Mouse (Mus musculus) splenic B cell, adult 2 months (primary cell): ENCODE measurements around the gene Sec23b.
"Not testable (repeated sequence)": the region's sequence is repeated elsewhere in the genome, so short reads cannot be mapped to it uniquely, and the experiment has no call there.

Experiments used
- DNase-seq: peaks from one replicate; pipeline ENCODE4 v3.0.0-alpha.2; 2011; ENCODE audit warnings: low read depth, low spot score
- H3K27me3 ChIP-seq: 2 replicates; pipeline ENCODE4 v1.6.1; 2012; ENCODE audit warnings: mild to moderate bottlenecking, low read length, moderate library complexity, mixed read lengths; ENCODE audit not compliant: control insufficient read depth, poor library complexity, insufficient read depth, severe bottlenecking
- H3K36me3 ChIP-seq: 2 replicates; pipeline ENCODE4 v1.6.1; 2012; ENCODE audit warnings: mild to moderate bottlenecking, low read length, moderate library complexity, mixed read lengths; ENCODE audit not compliant: control insufficient read depth, poor library complexity, insufficient read depth, severe bottlenecking

Sec23b gene

GRCm38 (mm10) chr2:144555286-144555819 lies 676 bp upstream of the Sec23b start:
- Histone ChIP-seq H3K36me3 (peaks cover 3% of the 10 kb centered on the region; the same call in 1 of the 2 replicates), H3K27me3 (no peaks in the 10 kb centered on the region)
- DNase-seq: no peak

DNA sequence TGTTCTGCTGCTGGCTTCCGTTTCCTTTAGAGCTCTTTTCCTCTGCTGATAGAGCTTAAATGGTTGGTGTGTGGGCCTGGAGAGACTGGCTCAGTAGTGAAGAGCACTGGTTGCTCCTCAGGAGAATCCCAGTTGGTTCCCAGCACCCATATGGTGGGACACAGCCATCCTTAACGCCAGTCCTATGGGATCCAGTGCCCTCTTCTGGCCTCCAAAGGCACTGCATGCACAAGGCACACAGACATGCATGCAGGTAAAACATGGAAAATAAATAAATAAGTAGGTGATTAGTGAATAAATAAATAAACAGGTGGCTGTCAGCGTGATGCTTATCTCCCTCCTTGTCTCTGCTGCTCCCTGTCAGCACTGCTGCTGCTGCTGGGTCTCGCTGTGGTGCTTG lies 32.7 kb downstream of the Sec23b start:
- Histone ChIP-seq H3K27me3 (no peaks in the 10 kb centered on the region), H3K36me3 (peaks cover 15% of the 10 kb centered on the region)
- DNase-seq: no peak

- H3K36me3 ChIP-seq: not testable (repeated sequence)
- DNase-seq: peak; percentile 16
These were observed 37.0 kb downstream of the Sec23b start for GRCm38 (mm10) chr2:144593036-144593435.

DNA sequence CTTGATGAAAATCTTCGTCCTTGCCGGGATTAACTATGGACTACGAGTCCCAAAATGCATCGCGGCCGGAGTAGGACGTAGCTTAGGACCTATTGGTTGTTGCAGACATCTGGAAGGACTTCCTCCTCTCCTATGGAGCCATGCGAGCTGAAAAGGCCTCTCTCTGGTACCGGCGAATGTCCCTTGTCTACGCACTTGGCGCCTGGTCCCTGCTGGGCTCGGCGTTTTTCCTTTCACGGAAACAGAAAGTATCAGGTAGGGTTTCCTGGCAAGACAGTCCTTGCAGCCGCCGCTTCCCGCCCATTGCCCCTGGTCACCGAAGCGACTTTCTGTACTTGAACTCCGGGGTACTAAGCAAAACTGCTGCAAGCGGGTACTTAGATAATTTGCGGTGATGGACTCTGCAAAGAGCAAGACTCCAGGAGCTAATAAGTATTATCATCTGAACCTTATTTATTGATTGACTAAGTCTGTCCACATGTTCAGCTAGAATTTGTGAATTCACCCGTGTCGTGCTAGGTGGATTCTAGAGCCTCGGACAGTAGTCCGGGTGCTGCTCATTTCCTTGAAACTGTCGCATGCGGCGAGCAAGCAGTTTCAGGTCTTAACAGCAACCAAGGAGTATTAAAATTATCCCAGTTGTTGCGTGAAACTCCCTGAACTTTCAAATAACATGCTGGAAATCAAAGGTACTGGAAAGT lies 38.1 kb downstream of the Sec23b start, which contains the start of gene Smim26:
Gene Smim26 (plus strand): TSS at position 104 of the 701 bp plus-strand sequence.
- Histone ChIP-seq H3K36me3 (peaks cover 2% of the 10 kb centered on the region; the same call in 1 of the 2 replicates), H3K27me3 (no peaks in the 10 kb centered on the region)
- peak; percentile 74 for DNase-seq

More at GRCm38 (mm10) chr2:144593036-144593435, 37.0 kb downstream of the Sec23b start:
- H3K27me3 ChIP-seq: not testable (repeated sequence)

DNA sequence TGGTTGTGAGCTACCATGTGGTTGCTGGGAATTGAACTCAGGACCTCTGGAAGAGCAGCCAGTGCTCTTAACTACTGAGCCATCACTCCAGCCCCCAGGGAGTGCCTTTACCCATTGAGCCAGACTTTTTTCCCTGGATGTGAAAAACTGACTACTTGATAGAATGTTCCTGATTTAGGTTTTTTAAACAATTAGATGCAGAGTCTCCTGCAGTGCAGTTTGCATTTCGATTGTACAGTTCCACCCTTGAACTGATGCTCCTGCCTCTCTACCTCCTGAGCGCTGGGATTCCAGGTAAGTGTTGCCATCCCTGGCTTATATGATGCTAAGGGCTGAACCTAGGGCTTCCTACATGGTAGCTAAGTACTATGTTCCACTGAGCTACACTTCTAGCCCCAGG lies 42.0 kb downstream of the Sec23b start:
- DNase-seq: no peak
- H3K27me3 ChIP-seq: no peaks in the 10 kb centered on the region
- no peaks in the 10 kb centered on the region for H3K36me3 ChIP-seq

- H3K36me3 ChIP-seq: no peaks in the 10 kb centered on the region; the same call in 1 of the 2 replicates
- no peaks in the 10 kb centered on the region for H3K27me3 ChIP-seq
- peak; percentile 93 for DNase-seq
These were observed 44.0 kb downstream of the Sec23b start, which contains the start of gene Dtd1 for GRCm38 (mm10) chr2:144599831-144600687. TSS of gene Dtd1 (plus strand) at chr2:144599897.

GRCm38 (mm10) chr2:144601576-144601975 lies 45.5 kb downstream of the Sec23b start:
- no peaks in the 10 kb centered on the region for H3K27me3 ChIP-seq

DNA sequence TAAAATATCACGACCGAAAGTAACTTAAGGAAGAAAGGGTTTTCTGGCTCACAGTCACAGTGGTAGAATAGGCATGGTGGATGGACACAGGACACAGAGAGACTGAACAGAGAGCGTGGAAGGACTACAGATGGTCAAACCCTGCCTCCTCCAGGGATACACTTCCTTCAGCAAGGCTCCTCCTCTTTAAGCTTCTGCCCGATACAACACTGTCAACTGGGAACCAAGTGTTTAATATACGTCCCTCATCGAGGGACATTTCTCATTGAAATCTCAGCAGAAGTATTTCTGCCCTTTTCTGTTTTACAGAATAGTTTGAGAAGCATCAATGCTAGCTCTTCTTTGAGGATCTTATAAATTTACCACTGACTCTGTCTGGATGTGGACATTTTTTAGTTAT lies 57.9 kb downstream of the Sec23b start:
- DNase-seq: no peak
- H3K36me3 ChIP-seq: peaks cover 5% of the 10 kb centered on the region; the same call in 1 of the 2 replicates
- no peaks in the 10 kb centered on the region for H3K27me3 ChIP-seq

More at GRCm38 (mm10) chr2:144601576-144601975, 45.5 kb downstream of the Sec23b start:
- no peak for DNase-seq
- no peaks in the 10 kb centered on the region; the same call in 1 of the 2 replicates for H3K36me3 ChIP-seq

DNA sequence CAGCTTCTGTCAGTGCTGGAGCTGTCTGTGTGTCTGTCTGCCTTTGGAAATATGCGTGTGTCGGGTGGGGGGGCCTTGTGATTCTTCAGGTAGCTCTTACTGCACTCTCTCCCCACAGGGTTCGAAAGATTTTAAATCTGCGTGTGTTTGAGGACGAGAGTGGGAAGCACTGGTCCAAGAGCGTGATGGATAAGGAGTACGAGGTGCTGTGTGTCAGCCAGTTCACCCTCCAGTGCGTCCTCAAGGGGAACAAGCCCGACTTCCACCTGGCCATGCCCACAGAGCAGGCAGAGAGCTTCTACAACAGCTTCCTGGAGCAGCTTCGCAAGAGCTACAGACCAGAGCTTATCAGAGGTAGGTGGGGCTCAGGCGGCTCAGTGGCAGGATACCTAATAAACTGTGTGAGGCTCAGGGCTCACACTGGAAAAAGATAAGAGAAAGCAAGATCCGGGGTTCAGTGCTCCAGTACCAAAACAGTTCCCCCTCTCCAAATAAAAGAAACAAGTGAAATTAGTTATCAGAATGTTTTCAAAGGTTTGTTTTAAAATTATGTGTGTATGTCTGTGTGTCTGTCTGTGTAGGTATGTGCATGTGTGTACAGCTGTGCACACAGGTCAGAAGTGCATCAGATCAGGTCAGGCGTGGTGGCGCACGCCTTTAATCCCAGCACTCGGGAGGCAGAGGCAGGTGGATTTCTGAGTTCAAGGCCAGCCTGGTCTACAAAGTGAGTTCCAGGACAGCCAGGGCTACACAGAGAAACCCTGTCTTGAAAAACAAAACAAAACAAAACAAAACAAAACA lies 61.2 kb downstream of the Sec23b start:
- DNase-seq: no peak
- H3K27me3 ChIP-seq: no peaks in the 10 kb centered on the region

GRCm38 (mm10) chr2:144621491-144621890 lies 65.5 kb downstream of the Sec23b start:
- H3K27me3 ChIP-seq: no peaks in the 10 kb centered on the region
- H3K36me3 ChIP-seq: peaks cover 7% of the 10 kb centered on the region; the same call in 1 of the 2 replicates
- DNase-seq: no peak

More for the DNA sequence above, 61.2 kb downstream of the Sec23b start:
- peaks cover 5% of the 10 kb centered on the region; the same call in 1 of the 2 replicates for H3K36me3 ChIP-seq

GRCm38 (mm10) chr2:144633551-144633950 lies 77.5 kb downstream of the Sec23b start:
- H3K27me3 ChIP-seq: no peaks in the 10 kb centered on the region
- no peak for DNase-seq
- H3K36me3 ChIP-seq: no peaks in the 10 kb centered on the region

- Histone ChIP-seq H3K27me3 (no peaks in the 10 kb centered on the region), H3K36me3 (no peaks in the 10 kb centered on the region)
- no peak for DNase-seq
These were observed 78.2 kb downstream of the Sec23b start for GRCm38 (mm10) chr2:144634231-144634630.

GRCm38 (mm10) chr2:144634729-144635128 lies 78.7 kb downstream of the Sec23b start:
- DNase-seq: no peak
- Histone ChIP-seq H3K36me3 (no peaks in the 10 kb centered on the region), H3K27me3 (no peaks in the 10 kb centered on the region)
